Mouse (Mus musculus): ENCODE measurements around the gene Dusp22.
A peak's percentile ranks its signal among the peaks of the same experiment; 100 is the strongest.

Dusp22 gene

DNA sequence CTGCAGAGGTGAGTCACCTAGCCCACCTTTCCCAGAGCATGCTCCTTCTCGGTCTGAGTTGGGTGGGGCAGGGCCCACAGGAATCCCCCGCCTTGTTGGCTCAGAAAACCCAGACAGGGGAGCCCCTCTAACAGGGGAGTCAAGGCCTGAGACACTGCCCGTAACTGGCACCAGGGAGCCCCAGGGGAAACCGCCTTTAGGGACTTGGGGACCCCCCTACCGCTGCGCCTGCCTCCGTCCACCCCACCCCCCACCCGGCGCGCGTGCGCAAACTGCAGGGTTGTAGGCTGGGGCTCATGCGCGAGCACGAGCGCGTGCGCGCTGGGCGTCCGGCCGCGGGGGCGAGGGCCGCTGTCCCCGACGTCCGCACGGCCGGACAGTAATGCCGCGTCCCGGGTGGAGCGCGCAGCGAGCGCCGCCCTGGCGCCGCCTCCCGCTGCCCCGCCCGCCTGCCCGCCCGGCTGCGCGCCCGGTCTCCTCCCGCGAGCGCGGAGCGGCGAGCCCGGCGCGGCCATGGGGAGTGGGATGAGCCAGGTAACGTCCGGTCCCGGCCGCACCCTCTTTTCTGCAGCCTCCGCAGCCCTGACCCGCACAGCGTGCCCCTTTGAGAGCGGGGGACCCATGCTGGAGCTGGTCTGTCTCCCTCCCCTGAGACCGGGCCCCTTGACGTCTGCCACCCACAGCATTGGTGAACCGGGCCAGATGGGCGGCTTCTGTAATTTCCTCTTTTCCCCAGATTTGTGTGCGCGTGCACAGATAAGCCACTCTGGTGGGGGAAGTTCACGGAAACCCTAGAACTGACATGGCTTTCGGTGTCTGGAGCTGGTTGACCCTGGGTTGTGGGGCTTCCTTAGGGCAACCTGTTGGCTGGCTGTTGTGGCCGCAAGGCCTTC lies at the start of gene Dusp22:
Gene Dusp22, plus strand, starts transcription at position 387 of the 893 bp plus-strand sequence.
- peak; percentile 73 for DNase-seq (ENCODE audit: low read depth, low spot score)

DNA sequence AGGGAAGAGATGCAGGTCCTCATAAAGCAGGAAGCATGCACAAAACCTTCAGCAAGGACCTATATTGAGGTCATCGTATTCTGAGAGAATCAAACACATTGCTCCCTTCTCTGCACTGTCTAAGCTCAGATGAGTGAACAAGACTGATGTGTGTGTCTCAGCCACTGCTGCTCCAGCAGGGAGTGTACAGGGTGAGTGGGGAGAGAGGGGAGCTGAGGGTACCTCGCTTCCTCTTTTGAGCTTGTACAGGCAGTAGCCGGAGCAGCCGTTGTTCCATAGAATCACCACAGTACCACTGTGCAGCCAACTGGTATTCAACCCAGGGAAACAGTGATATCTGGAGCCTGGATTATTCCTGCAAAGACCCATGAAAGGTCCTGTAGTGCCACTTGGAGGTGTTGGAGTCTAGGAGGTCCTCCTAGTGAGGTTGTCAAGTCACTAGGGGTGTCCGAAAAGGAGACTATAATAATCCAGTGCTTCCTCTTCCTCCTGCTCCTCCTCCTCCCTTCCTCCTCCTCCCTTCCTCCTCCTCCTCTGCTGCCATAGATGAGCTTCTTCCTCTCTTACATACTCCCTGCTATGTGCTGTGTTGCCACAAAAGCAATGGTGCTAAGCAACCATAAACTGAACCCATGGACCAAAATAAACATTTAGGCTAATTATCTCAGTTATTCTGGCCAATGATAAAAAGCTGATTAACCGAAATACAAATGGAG lies 47.6 kb upstream of the Dusp22 start:
- no peak for DNase-seq (ENCODE audit: low read depth, low spot score)

DNA sequence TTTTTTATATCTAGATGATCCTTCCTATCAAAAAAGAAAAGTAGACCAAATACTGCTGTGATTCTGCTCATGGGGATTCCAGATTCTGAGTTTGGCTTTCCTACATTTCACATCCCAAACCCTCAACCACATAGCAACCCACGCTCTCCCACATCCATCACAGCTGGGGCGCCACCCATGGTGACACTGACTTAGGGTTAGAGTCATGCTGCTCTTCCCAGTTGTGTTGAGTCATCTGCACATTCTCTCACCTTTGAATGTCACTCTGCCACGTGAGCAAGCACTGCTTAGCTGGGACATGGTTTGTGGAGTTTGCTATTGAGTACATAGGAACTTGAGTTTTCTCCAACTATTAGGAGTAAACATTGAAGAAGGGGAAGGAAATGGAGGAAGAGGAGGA lies 40.1 kb upstream of the Dusp22 start:
- DNase-seq (ENCODE audit: low read depth, low spot score), result peak; percentile 8

- no peak for DNase-seq (ENCODE audit: low read depth, low spot score)
These were observed 31.4 kb upstream of the Dusp22 start for GRCm38 (mm10) chr13:30628195-30629048.

DNA sequence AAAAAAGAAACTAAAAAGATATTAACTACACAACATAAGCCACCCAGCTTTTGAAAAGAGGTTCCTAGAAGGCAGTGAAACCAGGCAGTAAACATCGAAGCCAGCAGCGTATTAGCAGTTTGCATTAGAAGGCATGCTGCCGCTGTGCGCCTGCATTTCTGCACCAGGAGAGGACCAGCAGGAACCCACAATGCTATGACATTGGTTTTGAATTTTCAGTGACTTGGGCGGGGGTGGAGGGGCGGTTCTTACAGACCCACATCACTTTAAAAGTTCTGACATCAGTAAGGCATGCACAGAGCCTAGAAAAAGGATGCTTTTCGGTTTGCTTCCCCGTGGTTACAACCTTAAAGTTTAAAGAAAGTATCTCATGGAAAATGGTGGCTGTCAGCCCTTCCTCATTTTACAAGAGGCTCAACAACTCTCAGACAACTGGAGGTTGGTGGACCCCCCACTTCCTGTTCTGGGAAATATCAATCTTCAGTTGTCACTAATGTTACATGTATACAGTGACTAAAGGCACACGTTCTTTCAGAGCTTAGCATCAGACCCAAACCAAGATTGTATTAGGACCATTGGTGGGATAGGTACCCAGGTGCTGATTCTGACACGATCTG lies 29.9 kb upstream of the Dusp22 start:
- no peak for DNase-seq (ENCODE audit: low read depth, low spot score)

- DNase-seq (ENCODE audit: low read depth, low spot score), result no peak
These were observed 26.8 kb upstream of the Dusp22 start for GRCm38 (mm10) chr13:30632998-30633397.

DNA sequence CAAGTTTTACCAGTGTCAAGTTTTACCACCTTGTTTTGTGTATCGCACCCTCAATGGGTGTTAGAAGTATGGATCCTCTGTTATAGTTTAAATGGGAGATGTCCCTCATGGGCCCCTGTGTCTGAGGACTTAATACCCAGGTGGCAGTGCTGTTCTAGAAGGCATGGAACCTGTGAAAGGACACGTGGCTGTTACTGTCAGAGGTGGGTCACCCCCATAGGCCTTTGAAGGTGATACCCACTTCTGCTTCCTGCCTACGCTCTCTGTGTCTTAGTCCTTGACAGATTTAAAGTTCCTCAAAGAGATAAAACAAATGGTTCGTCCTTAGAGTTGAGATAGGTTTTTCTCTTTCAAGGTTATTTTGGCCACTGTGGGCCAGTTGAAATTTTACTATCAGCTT lies 23.3 kb upstream of the Dusp22 start:
- DNase-seq (ENCODE audit: low read depth, low spot score), result no peak

DNA sequence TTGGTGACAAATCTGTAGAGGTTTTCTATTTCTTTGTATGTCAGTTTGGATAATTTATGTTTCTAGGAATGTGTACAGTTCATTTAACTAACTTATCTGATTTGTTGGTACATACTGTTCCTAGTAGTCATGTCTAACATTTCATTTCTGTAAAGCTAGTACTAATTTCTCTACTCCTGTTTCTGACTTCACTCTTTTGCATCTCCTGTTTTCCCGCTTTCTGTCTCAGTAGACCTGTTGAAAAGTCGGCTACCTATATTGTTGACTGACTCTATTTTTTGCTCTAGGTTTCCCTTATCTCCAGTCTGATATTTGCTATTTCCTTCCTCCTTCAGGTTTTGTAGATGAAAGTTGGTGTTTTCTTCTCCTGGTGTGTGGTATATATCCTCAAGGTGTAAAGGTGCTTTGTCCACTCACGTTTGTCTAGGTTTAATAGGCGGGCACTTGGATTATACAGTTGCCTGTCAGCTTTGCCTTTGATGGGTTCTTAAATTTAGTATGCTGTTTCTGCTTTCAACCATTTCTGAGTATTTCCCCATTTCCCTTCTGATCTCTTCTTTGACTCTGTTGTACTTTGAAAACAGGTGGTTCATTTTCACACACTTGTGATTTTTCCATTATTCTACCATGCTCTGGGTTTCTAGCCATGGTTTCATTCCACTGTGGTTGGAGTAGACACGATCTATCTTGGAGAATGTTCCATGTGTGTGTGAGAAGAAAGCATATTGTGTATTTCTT lies 21.3 kb upstream of the Dusp22 start:
- DNase-seq (ENCODE audit: low read depth, low spot score), result no peak

DNA sequence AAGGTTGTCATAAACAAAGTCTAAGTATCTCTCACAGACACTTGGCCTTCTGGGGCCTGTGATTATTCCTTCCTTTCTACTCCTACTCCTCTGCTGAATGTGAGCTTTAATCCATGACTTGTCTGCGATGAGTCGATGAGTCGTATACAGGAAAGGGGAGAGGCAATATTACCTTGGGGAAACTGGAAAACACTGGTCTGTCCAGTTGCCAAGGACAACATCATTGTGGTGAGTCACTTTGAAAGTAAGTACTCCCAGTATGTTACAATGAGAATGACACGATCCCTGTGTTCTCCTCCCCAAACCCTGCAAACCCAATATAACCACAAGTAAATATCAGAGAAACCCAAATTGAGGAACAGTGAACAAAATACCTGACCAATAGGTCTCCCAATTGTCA lies 17.7 kb upstream of the Dusp22 start:
- peak; percentile 96 for DNase-seq (ENCODE audit: low read depth, low spot score)

DNA sequence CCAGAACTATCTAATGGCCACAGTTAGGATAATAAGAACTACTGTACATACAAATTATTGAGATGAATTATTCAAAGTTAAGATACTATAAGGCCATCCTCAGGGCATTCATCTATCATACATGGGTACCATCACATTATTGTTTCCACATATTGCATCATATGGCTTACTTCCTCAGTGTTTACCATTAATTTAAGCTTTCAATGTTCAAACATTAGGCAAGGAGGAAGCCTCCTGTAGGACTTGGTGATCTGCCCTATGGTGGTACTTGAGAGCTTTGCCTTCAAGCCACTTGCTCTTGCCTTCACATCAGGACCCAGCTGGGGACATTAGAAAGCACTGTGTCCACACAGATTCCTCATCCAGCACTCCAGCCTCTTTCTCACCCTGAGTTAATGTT lies 11.3 kb upstream of the Dusp22 start:
- no peak for DNase-seq (ENCODE audit: low read depth, low spot score)

DNA sequence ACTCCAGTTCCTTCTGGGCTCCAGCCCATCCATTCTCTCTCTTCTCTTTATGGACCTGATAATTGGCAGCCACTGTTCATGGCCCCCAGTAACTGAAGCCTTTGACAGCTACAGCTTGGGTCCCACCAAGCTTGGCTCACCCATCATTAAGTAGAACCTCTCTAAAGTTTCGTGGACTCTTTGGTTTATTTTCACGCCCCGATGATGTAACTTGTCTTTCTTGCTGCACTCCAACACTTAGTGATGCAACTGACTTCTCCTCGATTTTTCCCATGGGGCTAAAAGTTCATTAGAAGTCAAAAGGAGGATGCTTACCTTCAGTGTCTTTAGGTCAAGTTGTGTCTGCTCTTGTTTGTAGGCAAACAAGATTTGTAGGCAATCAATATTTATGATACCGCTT lies 10.6 kb upstream of the Dusp22 start:
- no peak for DNase-seq (ENCODE audit: low read depth, low spot score)

DNA sequence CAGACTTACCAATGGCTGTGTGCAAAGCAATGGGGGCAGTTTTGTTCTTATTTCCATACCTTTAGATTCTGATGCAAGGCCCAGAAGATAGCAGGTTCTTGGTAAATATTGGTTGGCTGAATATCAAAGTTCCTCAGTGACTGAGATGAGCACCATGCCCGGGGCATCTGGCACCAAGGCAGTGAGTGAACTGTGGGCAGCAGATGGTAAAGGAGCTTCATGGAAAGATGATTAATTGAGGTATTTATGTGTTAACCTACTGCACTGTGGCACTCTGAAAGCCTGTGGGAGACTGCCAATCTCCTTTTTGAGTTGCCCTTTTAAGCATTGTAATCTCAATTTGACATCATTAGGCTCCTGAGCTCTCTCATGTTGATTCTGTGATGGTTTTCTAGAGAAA lies 9.1 kb upstream of the Dusp22 start:
- no peak for DNase-seq (ENCODE audit: low read depth, low spot score)

DNA sequence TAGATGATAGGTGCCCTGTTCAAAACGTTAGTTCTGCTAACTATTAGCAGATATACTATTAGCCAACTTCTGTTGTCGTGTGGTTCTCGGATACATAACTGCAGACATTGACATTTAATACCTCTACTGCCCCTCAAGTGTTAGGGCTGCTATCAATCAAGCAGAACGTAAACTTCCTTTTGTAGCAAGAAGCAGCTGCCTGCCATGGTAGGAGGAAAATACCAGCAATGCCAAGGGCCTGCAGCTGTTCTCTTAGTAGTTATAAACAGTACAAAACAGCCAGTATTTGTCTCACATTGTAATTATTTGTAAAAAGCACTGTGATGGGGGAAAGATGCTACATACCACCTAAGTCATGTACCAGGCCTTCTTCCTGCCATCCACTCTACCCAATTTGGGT lies 6.7 kb upstream of the Dusp22 start:
- no peak for DNase-seq (ENCODE audit: low read depth, low spot score)

- no peak for DNase-seq (ENCODE audit: low read depth, low spot score)
These were observed 5.3 kb upstream of the Dusp22 start for GRCm38 (mm10) chr13:30654463-30654862.

GRCm38 (mm10) chr13:30656909-30657308 lies 2.9 kb upstream of the Dusp22 start:
- DNase-seq (ENCODE audit: low read depth, low spot score), result no peak

GRCm38 (mm10) chr13:30657779-30658178 lies 2.0 kb upstream of the Dusp22 start:
- peak; percentile 26 for DNase-seq (ENCODE audit: low read depth, low spot score)

DNA sequence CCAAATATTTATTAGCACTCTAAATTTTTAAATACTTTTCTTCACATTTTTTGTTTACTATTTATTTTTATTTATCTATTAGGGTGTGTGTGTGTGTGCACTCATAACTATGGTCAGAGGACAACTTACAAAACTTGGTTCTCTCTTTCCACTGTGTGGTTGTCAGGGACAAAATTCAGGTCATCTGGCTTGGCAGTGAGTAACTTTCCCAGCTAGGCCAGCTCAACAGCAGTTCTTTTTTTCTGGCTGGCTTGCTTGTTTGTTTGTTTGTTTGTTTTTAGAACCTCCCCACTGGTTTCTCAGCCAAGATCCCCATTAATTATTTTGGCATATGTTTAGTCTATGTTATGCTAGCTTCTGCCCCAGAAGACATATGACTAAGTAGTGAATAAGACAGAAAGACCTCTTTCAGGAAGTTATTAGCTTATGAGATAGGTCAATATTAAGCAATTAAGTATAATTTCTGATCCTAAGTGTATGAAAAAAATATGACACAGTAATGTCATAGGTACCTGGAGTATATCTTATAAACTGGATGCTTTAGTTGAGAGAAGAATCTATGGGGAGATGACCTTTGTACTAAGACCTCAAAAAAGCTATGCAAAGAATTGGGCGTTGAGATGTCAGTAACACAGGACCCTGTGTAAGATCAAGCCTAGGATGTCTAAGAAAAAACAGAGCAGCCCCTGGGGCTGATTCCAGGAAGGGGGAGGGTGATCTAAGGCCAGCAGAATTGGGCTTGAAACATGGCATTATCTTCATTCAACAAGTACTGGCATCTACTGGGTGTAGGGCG lies 1.4 kb upstream of the Dusp22 start:
- no peak for DNase-seq (ENCODE audit: low read depth, low spot score)

DNA sequence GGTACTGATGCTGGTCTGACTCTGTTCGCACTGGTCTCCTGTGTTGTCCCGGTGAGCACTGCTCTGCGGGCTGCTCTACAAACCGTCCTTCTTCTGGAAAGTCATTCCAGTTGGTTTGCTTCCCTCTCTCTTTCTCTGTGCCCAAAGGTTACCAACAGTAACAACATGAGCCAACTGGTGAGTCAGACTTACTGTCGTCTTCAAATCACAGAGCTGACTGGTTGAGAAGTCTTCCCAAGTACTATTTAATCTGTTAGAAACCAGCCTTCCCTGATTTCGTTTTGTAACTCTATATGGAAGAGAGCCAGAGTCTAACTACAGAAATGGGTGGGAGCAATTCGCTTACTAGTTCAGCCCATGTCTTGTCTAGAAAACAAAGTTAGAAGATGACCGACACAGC lies 5.5 kb downstream of the Dusp22 start:
- peak; percentile 84 for DNase-seq (ENCODE audit: low read depth, low spot score)

DNA sequence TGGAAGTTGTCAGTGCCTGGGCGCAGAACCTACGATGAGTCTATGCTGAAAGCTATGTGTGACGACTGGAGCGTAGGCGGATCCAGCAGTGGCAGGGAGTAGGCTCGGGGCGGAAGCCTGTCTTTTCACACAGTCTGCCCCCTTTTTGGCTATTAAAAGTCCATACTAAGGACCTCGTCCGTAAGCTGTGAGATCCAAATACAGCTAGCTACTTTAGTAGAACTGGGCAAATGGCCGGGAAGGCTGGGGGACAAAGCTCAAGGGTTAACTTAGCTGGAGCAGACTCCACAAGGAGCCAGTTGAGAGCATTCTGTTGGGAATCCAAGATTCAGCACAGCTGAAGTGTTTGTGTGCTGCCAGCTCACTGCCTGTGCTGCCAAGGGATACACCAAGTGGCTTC lies 6.7 kb downstream of the Dusp22 start:
- DNase-seq (ENCODE audit: low read depth, low spot score), result no peak

- no peak for DNase-seq (ENCODE audit: low read depth, low spot score)
These were observed 8.5 kb downstream of the Dusp22 start for GRCm38 (mm10) chr13:30668301-30668700.
